In genomic region chr5:34932458-34932806, GRCm38 (mm10) we compare ENCODE assay signal across 11 mouse cellular contexts. TPM values are rescaled to one million over a fixed set of nuclear protein-coding genes. Genes with fewer than 3 reads are reported as not detected.
DNase-seq lines count a peak whose midpoint lies in the region; ATAC-seq lines count a peak whose summit lies in the region.
"Had no signal": no experiment of that assay in that cellular context is flagged by ENCODE, and none has a peak within 500 bp of the region (broad histone marks: within the 10 kb centered on the region; RNA-seq: fewer than 3 reads in every experiment).

No protein-coding gene starts in this region.

- no peak for DNase-seq in kidney, postnatal 14 days
- peak; percentile 80 for DNase-seq in lung, postnatal 25 days (ENCODE audit: low spot score)
- no peak for DNase-seq in cerebellum, adult 9-10 months
- no peak for DNase-seq in thymus, postnatal 25 days
- DNase-seq: adrenal gland, postnatal 10 days; kidney, postnatal 10 days had no signal

- peaks cover 19% of the 10 kb centered on the region for H3K4me1 ChIP-seq in kidney, embryonic 14.5 days (ENCODE audit: control insufficient read depth, insufficient read depth, low read length)
- H3K4me1 ChIP-seq in embryonic facial prominence, embryonic 13.5 days = peaks cover 14% of the 10 kb centered on the region
- H3K4me1 ChIP-seq in hindbrain, embryonic 15.5 days (replicated peaks) = peaks cover 23% of the 10 kb centered on the region

- no peaks in the 10 kb centered on the region for H3K36me3 ChIP-seq in kidney, embryonic 14.5 days (ENCODE audit: control insufficient read depth, insufficient read depth, low read length)
- no peaks in the 10 kb centered on the region for H3K36me3 ChIP-seq in embryonic facial prominence, embryonic 13.5 days
- H3K36me3 ChIP-seq in hindbrain, embryonic 15.5 days = no peaks in the 10 kb centered on the region

- no peak overlapping the region for H3K4me2 ChIP-seq in kidney, embryonic 14.5 days (replicated peaks; ENCODE audit: low read depth, low read length)
- no peak overlapping the region for H3K4me2 ChIP-seq in embryonic facial prominence, embryonic 13.5 days
- H3K4me2 ChIP-seq in hindbrain, embryonic 15.5 days = no peak overlapping the region

- H3K9ac ChIP-seq in kidney, embryonic 14.5 days (ENCODE audit: low read depth, low read length) = no peak overlapping the region
- no peak overlapping the region for H3K9ac ChIP-seq in embryonic facial prominence, embryonic 13.5 days
- H3K9ac ChIP-seq in hindbrain, embryonic 15.5 days = no peak overlapping the region

- H3K27me3 ChIP-seq in kidney, embryonic 14.5 days (ENCODE audit: control insufficient read depth, insufficient read depth, low read length) = no peaks in the 10 kb centered on the region
- no peaks in the 10 kb centered on the region for H3K27me3 ChIP-seq in embryonic facial prominence, embryonic 13.5 days
- no peaks in the 10 kb centered on the region for H3K27me3 ChIP-seq in hindbrain, embryonic 15.5 days

- 0 out of 2 replicates have a peak, but pooled peaks have one; percentile 38 for ATAC-seq in kidney, embryonic 14.5 days (ENCODE audit: low FRiP score, low TSS enrichment)
- no peak for ATAC-seq in embryonic facial prominence, embryonic 13.5 days (ENCODE audit: insufficient number of reproducible peaks, insufficient read depth, low FRiP score, low TSS enrichment, low read depth)
- no peak for ATAC-seq in hindbrain, embryonic 15.5 days (ENCODE audit: low FRiP score, low read depth)
- ATAC-seq in megakaryocyte progenitor cell, adult 5-6 weeks (replicated peaks; ENCODE audit: poor library complexity) = no peak

- no peaks in the 10 kb centered on the region for H3K9me3 ChIP-seq in kidney, embryonic 14.5 days (ENCODE audit: control insufficient read depth, low read length)
- H3K9me3 ChIP-seq in embryonic facial prominence, embryonic 13.5 days = peaks cover 3% of the 10 kb centered on the region; the same call in 1 of the 2 replicates
- no peaks in the 10 kb centered on the region for H3K9me3 ChIP-seq in hindbrain, embryonic 15.5 days

- H3K27ac ChIP-seq in kidney, embryonic 14.5 days (ENCODE audit: low read depth, low read length) = peak overlapping the region; percentile 68; the same call in 1 of the 2 replicates
- peak overlapping the region; percentile 73; the same call in 1 of the 2 replicates for H3K27ac ChIP-seq in embryonic facial prominence, embryonic 13.5 days
- H3K27ac ChIP-seq in hindbrain, embryonic 15.5 days (replicated peaks) = peak overlapping the region; percentile 57

- 35% methylated on average over 4 of the region's 4 CpGs for WGBS in kidney, embryonic 14.5 days
- 36% methylated on average over 4 of the region's 4 CpGs for WGBS in embryonic facial prominence, embryonic 13.5 days
- 24% methylated on average over 4 of the region's 4 CpGs for WGBS in hindbrain, embryonic 15.5 days

- no peak overlapping the region for H3K4me3 ChIP-seq in kidney, embryonic 14.5 days (ENCODE audit: low read length)
- H3K4me3 ChIP-seq in embryonic facial prominence, embryonic 13.5 days = no peak overlapping the region
- H3K4me3 ChIP-seq in hindbrain, embryonic 15.5 days = no peak overlapping the region
- H3K4me3 ChIP-seq: myocyte had no signal

RNA-seq across cellular contexts. Expression of gene Rgs12, which starts 16.8 kb away (rescaled TPM):
- 20.8 and 29.3 TPM in 2 replicates for polyA plus RNA-seq in kidney, embryonic 14.5 days (2014; fragmentation: Nextera tagmentation; extraction: Ambion mirVana)
- 48.9 and 50.7 TPM in 2 replicates for polyA plus RNA-seq in embryonic facial prominence, embryonic 13.5 days (2015; fragmentation: Nextera tagmentation; extraction: Ambion mirVana)
- 42.7 and 44.8 TPM in 2 replicates for polyA plus RNA-seq in hindbrain, embryonic 15.5 days (2015; fragmentation: Nextera tagmentation; extraction: Ambion mirVana)
- total RNA-seq in megakaryocyte progenitor cell, adult 5-6 weeks (2015) = 9.7 and 12.2 TPM in 2 replicates
- total RNA-seq in megakaryocyte progenitor cell, adult 5-6 weeks (2017) = 8.3 and 11.8 TPM in 2 replicates

RNA-seq across cellular contexts. Expression of gene Msantd1, which starts 24.6 kb away (rescaled TPM):
- polyA plus RNA-seq in kidney, embryonic 14.5 days (2014; fragmentation: Nextera tagmentation; extraction: Ambion mirVana) = 0.84 and 1.0 TPM in 2 replicates
- 0.48 and 0.60 TPM in 2 replicates for polyA plus RNA-seq in embryonic facial prominence, embryonic 13.5 days (2015; fragmentation: Nextera tagmentation; extraction: Ambion mirVana)
- polyA plus RNA-seq in hindbrain, embryonic 15.5 days (2015; fragmentation: Nextera tagmentation; extraction: Ambion mirVana) = 4.4 and 5.2 TPM in 2 replicates
- total RNA-seq in megakaryocyte progenitor cell, adult 5-6 weeks (2015) = 0.44 and 0.95 TPM in 2 replicates
- 0.08 and 0.30 TPM in 2 replicates for total RNA-seq in megakaryocyte progenitor cell, adult 5-6 weeks (2017)
- polyA plus RNA-seq: myocyte had no signal
